Mouse (Mus musculus) brain, adult 2 months (tissue): ENCODE measurements around the gene Irak2.

Source experiments
- DNase-seq: peaks from one replicate; pipeline ENCODE4 v3.0.0; 2011; ENCODE audit warnings: low read depth, low spot score

Gene Irak2

DNA sequence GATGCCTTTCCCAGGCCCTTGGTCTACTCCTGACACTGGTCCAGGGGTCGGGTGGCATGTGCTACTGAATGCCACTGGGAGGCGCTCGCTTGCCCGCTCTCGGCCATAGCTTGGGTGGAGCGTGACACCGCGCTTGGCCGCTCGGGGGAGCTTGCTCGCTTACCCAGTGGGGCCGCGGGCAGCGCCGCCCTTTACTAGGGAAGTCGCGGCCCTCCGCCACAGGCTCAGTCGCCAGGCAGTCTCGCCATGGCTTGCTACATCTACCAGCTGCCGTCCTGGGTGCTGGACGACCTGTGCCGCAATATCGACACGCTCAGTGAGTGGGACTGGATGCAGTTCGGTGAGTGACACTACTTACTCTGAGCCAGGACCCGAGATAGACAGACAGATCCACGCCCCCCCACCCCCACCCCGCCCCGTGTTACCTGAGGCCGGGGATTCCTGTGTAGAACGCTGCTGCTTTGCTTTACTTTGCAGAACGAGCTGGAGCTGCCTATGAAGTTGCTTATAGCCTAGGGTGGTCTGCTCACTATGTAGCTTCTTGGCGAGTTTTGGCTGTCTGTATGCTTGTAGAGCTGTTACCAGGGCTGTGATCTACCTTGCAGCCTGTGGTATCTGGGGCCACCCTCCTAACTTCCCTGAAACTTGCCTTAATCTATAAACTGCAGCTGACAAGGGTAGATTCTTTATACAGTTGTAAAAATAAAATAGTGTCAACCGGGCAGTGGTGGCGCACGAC lies at the start of gene Irak2:
Irak2 (plus strand) TSS at position 166 of the 739 bp plus-strand sequence.
- DNase-seq = peak; percentile 97

DNA sequence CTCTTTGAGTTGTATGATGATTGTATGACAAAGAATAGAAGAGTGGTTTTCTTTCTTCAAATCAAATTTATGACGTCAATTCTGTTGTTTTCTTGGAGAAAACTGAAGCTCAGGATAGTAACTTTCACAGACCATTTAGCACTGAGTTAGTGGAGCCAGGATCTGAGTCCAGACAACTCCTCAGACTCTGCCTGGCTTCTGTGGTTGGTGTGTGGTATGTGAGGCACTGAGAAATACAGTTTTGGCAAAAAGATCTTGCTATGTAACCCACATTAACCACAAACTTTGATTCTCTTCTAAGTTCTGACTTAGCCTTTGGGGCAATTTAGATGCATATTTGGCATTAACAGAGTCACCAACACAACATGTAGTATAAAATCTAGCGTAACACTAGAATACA lies 45.6 kb upstream of the Irak2 start:
- DNase-seq = no peak

DNA sequence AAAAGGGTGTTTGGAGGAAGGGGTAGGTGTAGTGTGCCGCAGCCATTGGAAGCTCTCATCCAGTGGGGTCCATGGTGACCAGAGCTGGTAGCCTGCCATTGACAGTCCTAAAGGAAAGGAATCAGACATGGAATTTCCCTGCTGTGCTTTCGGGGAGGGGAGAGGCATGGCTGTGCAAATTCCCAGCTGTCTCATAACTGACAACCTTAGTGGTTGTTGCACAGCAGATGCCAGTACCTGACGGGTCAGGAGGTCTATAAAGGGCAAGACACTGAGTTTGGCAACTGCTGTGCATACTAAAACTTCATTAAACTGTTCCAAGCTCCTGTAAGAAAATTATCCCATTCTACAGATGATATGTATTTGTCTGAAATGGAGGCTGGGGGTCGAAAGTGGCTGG lies 40.3 kb upstream of the Irak2 start:
- no peak for DNase-seq

DNA sequence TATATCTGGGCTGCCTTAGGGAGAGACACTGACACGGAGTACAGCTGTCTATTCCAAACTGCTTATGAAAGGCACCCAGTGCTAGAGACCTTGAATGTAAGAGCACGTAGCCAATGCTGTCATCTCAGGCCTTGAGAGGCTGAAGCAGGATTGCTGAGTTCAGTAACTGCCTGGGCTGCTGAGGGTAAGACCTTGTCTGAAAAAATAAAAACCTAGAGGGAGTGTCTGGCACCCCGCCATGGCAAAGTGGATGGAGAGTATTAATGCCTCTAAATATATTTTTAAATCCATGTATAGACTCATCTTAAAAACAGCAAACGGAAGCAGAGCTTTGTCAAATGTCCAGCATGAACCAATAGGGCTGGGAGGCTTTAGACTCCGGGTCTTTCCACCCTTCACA lies 38.4 kb upstream of the Irak2 start:
- DNase-seq = peak; percentile 18

DNA sequence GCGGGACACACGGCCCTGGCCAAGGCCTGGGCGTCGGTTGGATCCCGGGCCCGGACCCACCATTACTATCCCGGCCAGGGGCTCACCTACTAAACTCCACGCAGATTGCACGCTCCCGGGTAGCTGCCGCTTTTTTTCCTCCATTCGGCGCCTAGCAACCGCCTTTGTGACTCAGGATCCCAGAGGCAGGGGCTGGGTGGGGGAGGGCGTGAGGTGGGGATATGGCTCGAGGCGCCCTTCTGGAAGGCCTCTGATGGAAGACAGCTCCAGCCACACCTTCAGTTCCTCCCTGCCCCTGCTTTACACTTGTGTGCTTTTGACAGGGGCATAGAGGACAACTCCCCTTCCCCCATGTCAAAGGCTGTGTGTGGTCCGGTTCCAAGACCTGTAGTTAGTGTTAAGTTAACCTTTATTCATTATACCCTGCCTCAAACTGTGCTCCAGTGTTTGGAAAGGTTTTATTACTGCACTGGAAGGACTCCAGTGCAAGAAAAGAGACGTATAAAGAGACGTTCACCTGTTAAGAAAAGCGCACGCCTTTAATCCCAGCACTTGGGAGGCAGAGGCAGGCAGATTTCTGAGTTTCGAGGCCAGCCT lies 37.6 kb upstream of the Irak2 start, which contains the start of gene Fancd2os:
Fancd2os (minus strand) TSS at position 173 of the 597 bp plus-strand sequence.
- DNase-seq = no peak

DNA sequence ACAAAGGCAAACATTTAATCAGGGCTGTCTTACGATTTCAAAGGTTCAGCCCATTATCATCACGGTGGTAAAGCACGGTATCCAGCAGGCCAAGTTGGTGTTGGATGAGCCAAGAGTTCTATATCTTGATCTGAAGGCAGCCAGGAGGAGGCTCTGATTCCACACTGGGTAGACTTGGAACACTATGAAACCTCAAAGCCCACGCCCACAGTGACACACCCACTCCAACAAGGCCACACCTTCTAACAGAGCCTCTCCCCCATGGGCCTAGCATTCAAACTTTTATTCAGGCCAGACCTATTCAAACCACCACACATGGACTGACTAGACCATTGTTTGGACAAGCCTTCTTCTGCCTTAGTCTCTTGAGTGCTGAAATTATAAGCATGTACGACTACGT lies 35.4 kb upstream of the Irak2 start:
- no peak for DNase-seq

DNA sequence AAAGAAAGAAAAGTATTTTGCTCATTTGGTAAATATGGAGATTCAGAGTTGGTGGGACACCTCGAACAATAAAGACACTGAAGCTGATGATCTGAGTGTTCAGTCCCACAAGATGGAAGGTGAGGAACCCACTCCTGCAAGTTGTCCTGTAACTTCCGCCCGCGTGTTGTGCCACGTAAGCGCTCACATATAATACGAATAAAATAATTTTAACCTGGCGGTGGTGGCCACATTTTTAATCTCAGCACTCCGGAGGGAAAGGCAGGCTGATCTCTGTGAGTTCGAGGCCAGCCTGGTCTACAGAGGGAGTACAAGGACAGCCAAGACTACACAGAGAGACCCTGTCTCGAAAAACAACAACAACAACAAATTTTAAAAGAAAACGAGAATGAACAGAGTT lies 34.3 kb upstream of the Irak2 start:
- DNase-seq = no peak

DNA sequence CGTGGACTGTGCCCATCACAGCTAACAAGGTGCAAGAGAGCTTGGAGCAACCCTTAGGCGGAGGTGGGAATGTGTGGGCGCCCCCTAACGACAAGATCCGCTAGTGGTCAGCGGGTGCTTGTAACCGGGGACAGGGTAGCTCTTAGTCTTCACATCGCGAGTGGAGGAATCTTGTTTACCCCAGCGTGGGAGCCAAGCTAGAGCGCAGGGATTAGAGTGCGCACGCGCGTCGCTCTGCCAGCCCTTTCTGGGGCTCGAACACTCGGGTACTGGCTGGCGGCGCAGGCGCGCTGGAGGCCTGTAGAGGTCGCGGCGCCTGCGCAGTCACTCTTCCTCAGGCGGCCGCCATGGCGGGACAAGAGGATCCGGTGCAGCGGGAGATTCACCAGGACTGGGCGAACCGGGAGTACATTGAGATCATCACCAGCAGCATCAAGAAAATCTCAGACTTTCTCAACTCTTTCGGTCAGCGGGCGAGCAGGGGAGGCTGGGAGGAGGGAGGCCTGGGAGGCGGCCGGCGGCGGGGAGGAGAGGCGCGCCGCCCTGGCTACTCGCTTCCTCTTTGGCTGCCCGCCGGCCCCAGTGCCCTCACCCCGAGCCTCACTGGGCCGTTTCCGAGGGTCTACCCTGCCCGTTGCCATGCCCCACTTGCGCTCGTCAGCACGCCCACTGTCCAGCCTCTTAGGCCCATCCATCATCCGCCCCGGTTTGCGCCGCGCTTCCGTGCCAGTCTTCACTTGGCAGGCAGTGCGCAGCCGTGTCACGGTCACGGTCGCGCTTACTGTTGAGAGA lies 33.6 kb upstream of the Irak2 start, which contains the start of gene Brk1:
Brk1 (plus strand) TSS at position 341 of the 792 bp plus-strand sequence.
- DNase-seq = peak; percentile 96

DNA sequence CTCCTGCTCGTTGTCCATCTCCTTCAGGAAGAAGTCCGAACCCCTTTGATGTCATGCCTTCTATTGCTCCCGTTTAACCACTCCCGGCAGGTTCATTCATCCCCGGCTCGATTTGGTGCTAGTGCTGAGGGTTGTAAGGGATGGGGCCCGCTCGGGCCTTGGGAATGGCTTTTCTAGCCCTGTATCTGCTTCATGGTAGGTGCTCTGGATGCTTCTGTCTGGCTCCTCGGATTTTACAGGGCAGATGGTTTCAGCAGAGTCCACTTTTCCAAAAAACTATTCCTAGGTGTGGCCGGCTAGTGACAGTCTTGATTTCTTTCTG lies 33.1 kb upstream of the Irak2 start:
- no peak for DNase-seq

DNA sequence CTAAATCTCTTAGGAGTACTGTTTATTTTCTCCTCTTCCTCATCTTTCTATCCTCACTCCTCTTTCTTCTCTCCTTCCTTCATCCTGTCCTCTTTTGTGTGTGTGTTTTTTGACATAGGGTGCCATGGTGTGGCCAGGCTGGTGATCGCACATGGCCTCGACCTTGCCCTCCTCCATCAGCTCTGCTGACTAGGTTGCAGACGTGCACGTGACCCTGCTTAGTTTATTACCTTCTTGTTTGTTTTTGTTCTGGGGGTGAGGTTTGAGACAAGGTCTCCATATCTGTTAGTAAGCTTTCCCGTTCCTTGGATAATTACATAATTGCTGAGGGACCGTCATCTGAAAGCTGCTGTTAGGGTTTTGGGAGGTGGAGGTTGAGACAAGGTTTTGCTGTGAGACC lies 29.4 kb upstream of the Irak2 start:
- DNase-seq = no peak

DNA sequence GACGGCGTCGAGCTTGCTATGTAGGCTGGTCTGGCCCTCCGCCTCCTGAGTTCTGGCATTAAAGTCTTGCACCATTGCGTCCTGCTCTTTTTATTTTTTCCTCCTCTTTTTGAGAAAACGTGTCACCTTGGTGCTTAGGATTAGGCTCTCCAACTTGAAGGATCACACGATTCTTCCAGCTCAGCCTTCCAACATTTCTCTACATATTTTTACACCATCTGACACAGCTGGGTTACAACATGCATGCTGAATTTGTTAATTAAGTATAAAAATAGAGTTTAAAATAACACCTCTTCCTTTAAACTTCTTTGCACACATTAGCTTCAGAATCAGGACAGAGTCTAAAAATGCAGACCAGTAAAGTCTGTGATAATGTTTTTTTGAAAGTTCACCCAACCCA lies 29.0 kb upstream of the Irak2 start:
- DNase-seq = peak; percentile 79

DNA sequence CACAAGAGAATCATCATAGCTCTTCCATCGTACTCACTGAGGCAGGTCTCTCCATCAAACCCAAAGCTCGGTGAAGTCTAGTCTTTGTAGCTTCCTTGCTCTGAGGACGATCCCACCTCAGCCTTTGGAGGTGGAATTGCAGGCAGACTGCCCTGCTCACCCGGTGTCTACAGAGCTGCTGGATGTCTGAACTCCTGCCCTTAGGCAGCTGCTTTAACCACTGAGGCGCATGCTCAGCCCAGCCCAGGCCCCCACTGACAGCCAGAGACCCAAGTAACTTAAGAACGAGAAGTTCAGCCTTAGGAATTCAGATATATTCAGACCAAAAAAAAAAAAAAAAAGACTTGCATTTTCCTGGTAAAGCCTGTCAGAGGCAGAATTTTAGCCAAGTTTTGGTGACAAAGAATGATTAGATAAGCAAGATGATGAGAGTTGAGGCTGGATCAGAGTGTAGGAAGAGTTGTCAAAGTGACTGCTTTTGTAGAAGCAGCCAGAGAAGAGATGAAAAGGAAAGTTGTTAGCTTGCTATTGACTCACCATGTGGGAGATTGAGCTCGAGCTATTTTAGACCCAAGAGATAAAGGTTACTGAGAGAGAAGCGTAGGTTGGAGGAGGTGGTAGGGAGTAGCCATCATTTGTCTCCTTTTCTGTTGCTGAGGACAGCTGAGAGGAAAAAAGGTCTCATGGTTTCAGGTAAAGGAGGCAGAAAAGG lies 25.9 kb upstream of the Irak2 start:
- DNase-seq = peak; percentile 90

DNA sequence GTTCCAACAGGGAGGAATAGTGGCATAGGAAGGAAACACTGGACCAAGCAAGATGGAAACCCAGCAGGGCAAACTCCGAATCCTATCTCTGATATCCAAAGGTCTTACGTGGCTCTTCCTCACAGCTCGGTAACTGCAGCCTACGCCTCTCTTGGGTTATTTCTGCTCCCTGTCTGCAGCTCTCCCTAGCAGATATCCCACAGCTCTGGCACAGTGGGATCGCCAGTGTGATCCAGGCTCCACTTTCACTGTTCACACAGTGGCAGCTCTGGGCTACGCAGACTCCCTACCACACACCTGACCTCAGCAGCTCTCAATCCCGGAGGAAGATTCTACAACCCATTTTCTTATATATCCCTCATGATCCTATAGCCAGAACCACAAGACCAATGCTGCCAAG lies 24.1 kb upstream of the Irak2 start:
- peak; percentile 74 for DNase-seq

DNA sequence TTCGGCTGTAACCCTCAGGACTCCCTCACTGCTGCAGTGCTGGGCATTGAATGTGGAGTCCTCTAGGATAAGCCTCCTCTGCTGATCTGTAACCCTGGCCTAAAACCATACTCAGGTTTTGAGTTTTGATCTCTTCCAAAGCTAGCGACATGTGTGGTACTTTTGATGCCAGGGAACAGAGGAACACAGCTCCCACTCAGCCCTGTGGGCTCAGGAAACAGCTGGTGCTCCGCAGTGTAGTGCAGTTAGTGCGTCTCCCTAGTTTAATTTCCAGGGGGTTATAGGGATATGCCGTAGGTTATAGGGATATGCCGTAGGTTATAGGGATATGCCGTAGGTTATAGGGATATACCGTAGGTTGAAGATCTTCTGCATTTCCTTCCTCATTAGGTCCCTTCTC lies 23.3 kb upstream of the Irak2 start:
- DNase-seq = peak; percentile 76

DNA sequence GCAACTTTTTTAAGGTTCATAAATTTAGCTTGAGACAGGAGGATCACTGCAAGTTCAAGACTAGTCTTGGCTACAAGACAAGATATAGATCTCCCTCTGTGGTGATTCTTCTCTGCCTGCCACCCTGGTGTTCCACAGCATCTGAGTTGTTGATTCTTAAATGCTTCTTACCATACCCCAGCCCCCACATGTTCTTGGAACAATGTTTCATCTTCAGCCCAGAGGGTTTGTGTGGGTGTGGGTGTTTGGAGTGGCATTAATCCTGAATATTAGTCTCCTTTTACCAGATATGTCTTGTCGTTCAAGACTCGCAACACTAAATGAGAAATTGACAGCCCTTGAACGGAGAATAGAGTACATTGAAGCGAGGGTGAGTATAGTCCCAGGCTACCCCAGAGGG lies 22.8 kb upstream of the Irak2 start:
- DNase-seq = peak; percentile 43

DNA sequence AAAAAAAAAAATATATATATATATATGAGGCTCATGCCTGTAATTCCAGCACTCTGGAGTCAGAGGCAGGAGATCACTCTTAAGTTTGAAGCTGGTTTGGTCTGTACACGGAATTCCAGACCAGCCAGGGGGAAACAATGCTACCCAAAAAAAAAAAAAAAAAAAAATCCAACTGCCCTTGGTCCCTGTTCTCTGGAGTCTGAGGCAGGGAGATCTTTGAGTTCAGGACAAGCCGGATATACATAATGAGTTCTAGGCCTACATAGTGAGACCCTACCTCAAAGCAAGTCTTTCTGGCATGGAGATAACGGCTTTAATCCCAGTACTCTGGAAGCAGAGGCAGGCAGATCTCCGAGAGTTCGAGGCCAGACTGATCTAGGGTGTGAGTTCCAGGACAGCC lies 14.9 kb upstream of the Irak2 start:
- no peak for DNase-seq

DNA sequence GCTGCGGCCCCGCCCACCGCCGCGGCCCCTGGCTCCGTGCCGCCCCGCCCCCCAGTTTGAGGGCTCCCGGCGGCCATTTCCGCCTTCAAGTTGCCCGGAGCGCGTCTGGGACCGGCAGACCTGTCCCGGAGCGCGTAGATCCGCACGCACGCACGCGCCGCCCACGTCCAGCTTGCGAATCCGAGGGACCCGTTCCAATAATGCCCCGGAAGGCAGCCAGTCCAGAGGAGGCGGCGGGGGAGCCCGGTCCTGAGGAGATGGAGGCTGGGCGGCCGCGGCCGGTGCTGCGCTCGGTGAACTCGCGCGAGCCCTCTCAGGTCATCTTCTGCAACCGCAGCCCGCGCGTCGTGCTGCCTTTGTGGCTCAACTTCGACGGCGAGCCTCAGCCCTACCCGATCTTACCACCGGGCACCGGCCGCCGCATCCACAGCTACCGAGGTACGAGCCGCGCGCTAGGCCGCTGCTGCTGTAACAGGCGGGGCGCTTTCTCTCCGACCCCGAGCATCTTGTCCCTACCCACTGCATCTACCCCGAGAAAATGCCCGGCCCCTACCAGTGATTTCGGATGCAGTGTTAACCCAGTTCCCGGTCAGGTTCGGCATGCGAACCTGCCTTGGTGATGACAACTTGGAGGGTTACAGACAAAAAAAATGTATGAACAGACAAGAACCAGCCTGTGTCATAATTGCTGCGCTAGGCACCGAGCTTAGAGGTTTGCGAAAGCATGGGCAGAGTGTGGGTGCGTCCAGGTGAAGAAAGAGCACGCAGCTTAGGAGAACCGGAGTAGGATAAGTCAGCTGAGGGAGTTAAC lies 14.1 kb upstream of the Irak2 start, which contains the start of gene Vhl:
Vhl (plus strand) TSS at position 19 of the 811 bp plus-strand sequence.
- peak; percentile 93 for DNase-seq

DNA sequence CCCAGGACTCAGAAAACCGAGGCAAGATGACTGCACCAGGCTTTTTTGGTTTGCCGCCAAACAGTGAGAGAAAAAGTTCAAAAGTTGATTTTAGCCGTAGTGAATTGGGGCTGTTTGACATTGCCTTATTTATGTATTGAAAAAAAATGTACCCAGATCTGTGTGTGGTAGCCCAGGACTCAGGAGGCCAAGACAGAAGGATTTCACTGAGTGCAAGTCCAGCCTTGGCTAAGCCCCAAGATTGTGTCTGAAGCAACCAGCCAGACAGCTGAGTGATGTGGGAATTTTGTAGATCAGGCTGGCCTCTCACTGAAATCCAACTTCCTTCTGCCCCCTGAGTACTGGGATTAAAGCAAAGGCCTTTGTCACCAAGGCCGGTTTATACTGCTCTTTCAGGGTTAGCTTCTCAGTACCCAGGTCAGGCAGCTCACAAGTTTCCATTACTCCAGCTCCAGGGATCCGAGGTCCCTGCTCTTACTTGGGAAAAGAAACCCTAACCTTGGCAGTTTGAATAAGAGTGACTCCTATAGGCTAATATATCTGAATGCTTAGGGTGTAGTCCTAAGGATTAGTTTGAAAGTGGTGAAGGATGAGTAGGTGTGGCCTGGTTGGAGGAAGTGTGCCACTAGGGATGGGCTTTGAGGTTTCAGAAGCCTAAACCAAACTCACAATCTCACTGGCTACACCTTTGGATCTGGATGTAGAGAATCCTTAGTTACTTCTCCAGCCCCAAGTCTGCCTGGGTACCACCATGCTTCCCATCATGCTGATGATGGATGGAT lies 13.1 kb upstream of the Irak2 start:
- DNase-seq = peak; percentile 32

DNA sequence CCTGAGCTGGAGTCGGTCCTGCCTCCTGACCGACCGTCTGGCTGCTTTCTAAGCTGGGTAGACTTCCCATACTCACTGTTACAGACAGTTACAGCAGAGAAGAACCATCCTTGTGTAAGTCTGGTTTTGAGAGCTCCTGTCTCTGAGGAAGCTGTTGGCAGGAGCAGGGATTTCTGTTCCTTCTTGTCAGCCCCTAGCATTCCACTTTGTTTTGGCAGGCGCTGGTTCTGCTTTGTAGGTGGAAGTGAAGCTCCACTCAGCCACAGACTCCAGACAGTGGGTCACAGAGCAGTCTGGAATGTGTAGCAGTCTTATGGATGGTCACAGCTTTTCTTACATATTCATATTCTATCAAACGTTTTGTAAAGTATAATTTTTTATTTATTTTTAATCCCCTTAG lies 7.9 kb upstream of the Irak2 start:
- peak; percentile 71 for DNase-seq

DNA sequence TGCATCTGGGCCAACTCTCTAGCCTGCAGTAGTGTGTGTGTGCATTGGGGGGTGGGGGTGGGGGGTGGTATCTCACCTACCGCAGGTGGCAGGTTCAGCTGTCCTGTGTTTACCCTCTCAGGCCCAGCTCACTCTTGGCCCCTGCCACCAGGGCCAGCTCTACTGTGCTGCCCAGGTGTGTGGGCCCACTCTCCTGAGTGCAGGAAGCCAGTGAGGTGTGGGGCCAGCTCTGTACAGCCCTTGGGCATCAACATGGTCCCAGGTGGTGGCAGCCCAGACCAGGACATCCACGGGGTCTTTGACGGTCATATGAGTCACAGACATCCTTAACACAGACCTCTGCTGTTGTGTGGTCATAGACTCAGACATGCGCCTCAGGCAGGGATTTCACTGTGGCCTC lies 5.4 kb upstream of the Irak2 start:
- DNase-seq = no peak
